In the genomic region with DNA sequence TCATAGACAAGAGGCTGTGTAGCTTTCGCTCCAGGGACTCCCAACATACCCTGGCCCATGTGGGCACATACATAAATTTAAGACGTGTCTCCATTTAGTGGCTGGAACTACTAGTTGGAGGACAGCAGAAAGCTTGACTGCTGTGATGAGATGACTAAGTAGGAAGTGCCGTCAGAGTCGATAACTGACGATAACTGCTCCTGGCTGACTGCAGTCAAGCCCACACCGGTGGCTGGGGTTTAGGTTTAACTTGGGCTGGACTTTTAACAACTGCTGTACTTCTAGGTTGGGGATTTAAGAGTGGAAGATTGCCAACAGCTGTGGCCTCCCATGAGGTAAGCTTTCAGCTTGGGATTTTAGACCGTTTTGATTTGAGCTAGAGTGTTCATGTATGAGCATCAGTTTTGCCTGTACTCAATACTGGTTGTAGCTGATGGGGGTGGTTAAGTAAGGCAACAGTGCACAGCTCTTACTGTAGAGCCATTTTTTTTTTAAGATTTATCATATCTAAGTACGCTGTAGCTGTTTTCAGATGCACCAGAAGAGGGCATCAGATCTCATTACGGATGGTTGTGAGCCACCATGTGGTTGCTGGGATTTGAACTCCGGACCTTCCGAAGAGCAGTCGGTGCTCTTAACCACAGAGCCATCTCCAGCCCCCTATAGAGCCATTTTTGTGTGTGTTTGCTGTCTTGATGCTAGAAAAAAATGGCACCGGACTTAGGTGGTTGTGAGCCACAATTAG, we compare ENCODE assay signal across 8 mouse cellular contexts. TPM values are rescaled to one million over a fixed set of nuclear protein-coding genes. Genes with fewer than 3 reads are reported as not detected.
A peak's percentile ranks its signal among the peaks of the same experiment; 100 is the strongest.
DNase-seq lines count a peak whose midpoint lies in the region; ATAC-seq and TF ChIP-seq lines count a peak whose summit lies in the region.

No protein-coding gene starts in this region.

- no peak for TF ChIP-seq POLR2A in brain, embryonic 14.5 days (IDR thresholded peaks at IDR 0.05; ENCODE audit: borderline replicate concordance, extremely low read depth, insufficient read depth, insufficient read length, poor library complexity, severe bottlenecking)

- no peaks in the 10 kb centered on the region for H3K27me3 ChIP-seq in neural tube, embryonic 11.5 days (ENCODE audit: control insufficient read depth, insufficient read depth, low read length)
- H3K27me3 ChIP-seq in forebrain, postnatal 0 days (ENCODE audit: insufficient read depth, low read length) = no peaks in the 10 kb centered on the region
- H3K27me3 ChIP-seq in megakaryocyte, embryonic 14.5 days (replicated peaks) = no peaks in the 10 kb centered on the region

- peak overlapping the region; percentile 84 for H3K4me3 ChIP-seq in neural tube, embryonic 11.5 days (ENCODE audit: low read depth, low read length)
- H3K4me3 ChIP-seq in forebrain, postnatal 0 days (ENCODE audit: low read depth, low read length) = peak overlapping the region; percentile 77
- H3K4me3 ChIP-seq in megakaryocyte, embryonic 14.5 days (replicated peaks) = peak overlapping the region; percentile 97

- 0% methylated on average over 13 of the region's 13 CpGs for WGBS in neural tube, embryonic 11.5 days
- under 1% methylated on average over 13 of the region's 13 CpGs for WGBS in forebrain, postnatal 0 days

- H3K4me2 ChIP-seq in neural tube, embryonic 11.5 days (ENCODE audit: low read depth) = peak overlapping the region; percentile 74
- H3K4me2 ChIP-seq in forebrain, postnatal 0 days (ENCODE audit: low read depth) = peak overlapping the region; percentile 60

- peak; percentile 26 for DNase-seq in neural tube, embryonic 11.5 days (ENCODE audit: low spot score)
- DNase-seq in neural tube, embryonic 10.5 days (ENCODE audit: extremely low spot score, low spot score) = no peak
- DNase-seq in brain, embryonic 14.5 days (ENCODE audit: low read depth) = peak; percentile 56
- no peak for DNase-seq in forebrain, postnatal 0 days
- DNase-seq in kidney, adult 9 months = peak; percentile 63
- DNase-seq in thymus, postnatal 14 days = peak; percentile 33
- no peak for DNase-seq in right cerebral cortex, postnatal 4 days

- H3K9ac ChIP-seq in neural tube, embryonic 11.5 days (ENCODE audit: low read length) = peak overlapping the region; percentile 96
- H3K9ac ChIP-seq in forebrain, postnatal 0 days = peak overlapping the region; percentile 93

- H3K4me1 ChIP-seq in neural tube, embryonic 11.5 days (ENCODE audit: control insufficient read depth, insufficient read depth, low read length) = peaks cover 22% of the 10 kb centered on the region
- H3K4me1 ChIP-seq in forebrain, postnatal 0 days (ENCODE audit: insufficient read depth) = peaks cover 26% of the 10 kb centered on the region
- H3K4me1 ChIP-seq in megakaryocyte, embryonic 14.5 days = peaks cover 54% of the 10 kb centered on the region

- no peak for ATAC-seq in neural tube, embryonic 11.5 days (ENCODE audit: insufficient read depth, low FRiP score, low TSS enrichment)
- no peak for ATAC-seq in forebrain, postnatal 0 days

- no peaks in the 10 kb centered on the region for H3K9me3 ChIP-seq in neural tube, embryonic 11.5 days (ENCODE audit: control insufficient read depth, low read length)
- H3K9me3 ChIP-seq in forebrain, postnatal 0 days (ENCODE audit: low read length) = no peaks in the 10 kb centered on the region
- H3K9me3 ChIP-seq in megakaryocyte, embryonic 14.5 days = no peaks in the 10 kb centered on the region

- H3K36me3 ChIP-seq in neural tube, embryonic 11.5 days (ENCODE audit: control insufficient read depth, insufficient read depth, low read length) = peaks cover 11% of the 10 kb centered on the region
- peaks cover 45% of the 10 kb centered on the region for H3K36me3 ChIP-seq in forebrain, postnatal 0 days (ENCODE audit: insufficient read depth)
- peaks cover 77% of the 10 kb centered on the region for H3K36me3 ChIP-seq in megakaryocyte, embryonic 14.5 days (replicated peaks; ENCODE audit: low read length)

- no peak for TF ChIP-seq CTCF in brain, embryonic 14.5 days (IDR thresholded peaks at IDR 0.05; ENCODE audit: borderline replicate concordance, extremely low read depth, insufficient read depth, insufficient read length)
- peak; percentile 53 for TF ChIP-seq CTCF in forebrain, postnatal 0 days (IDR thresholded peaks at IDR 0.05; ENCODE audit: low read depth)

- peak overlapping the region; percentile 81 for H3K27ac ChIP-seq in neural tube, embryonic 11.5 days (ENCODE audit: low read depth, low read length)
- H3K27ac ChIP-seq in forebrain, postnatal 0 days (ENCODE audit: low read depth, low read length) = peak overlapping the region; percentile 94

RNA-seq across cellular contexts. Expression of a gene that starts 29.2 kb away (rescaled TPM):
- polyA plus RNA-seq in neural tube, embryonic 11.5 days (2014; fragmentation: Nextera tagmentation; extraction: Ambion mirVana) = 10.0 and 11.7 TPM in 2 replicates
- 20.5 and 26.3 TPM in 2 replicates for polyA plus RNA-seq in brain, embryonic 14.5 days (2012; rRNA removed)
- 38.1 and 46.6 TPM in 2 replicates for total RNA-seq in forebrain, postnatal 0 days (2014; rRNA removed)
- 21.6 and 26.2 TPM in 2 replicates for polyA plus RNA-seq in forebrain, postnatal 0 days (2015; fragmentation: Nextera tagmentation; extraction: Ambion mirVana)
- 11.2 and 11.9 TPM in 2 replicates for polyA plus RNA-seq in megakaryocyte, embryonic 14.5 days (2012; ENCODE audit: insufficient read depth, low replicate concordance)

RNA-seq across cellular contexts. Expression of a gene that starts 44.8 kb away (rescaled TPM):
- polyA plus RNA-seq in neural tube, embryonic 11.5 days (2014; fragmentation: Nextera tagmentation; extraction: Ambion mirVana) = 12.3 and 13.6 TPM in 2 replicates
- polyA plus RNA-seq in brain, embryonic 14.5 days (2012; rRNA removed) = 19.9 and 23.4 TPM in 2 replicates
- total RNA-seq in forebrain, postnatal 0 days (2014; rRNA removed) = 13.2 and 18.1 TPM in 2 replicates
- 6.5 and 7.1 TPM in 2 replicates for polyA plus RNA-seq in forebrain, postnatal 0 days (2015; fragmentation: Nextera tagmentation; extraction: Ambion mirVana)
- polyA plus RNA-seq in megakaryocyte, embryonic 14.5 days (2012; ENCODE audit: insufficient read depth, low replicate concordance) = 4.6 and 8.6 TPM in 2 replicates

RNA-seq across cellular contexts. Expression of a gene that starts 45.0 kb away (rescaled TPM):
- polyA plus RNA-seq in neural tube, embryonic 11.5 days (2014; fragmentation: Nextera tagmentation; extraction: Ambion mirVana) = 39.5 and 47.0 TPM in 2 replicates
- 29.0 and 35.4 TPM in 2 replicates for polyA plus RNA-seq in brain, embryonic 14.5 days (2012; rRNA removed)
- 22.6 and 37.0 TPM in 2 replicates for total RNA-seq in forebrain, postnatal 0 days (2014; rRNA removed)
- 22.4 and 23.3 TPM in 2 replicates for polyA plus RNA-seq in forebrain, postnatal 0 days (2015; fragmentation: Nextera tagmentation; extraction: Ambion mirVana)
- polyA plus RNA-seq in megakaryocyte, embryonic 14.5 days (2012; ENCODE audit: insufficient read depth, low replicate concordance) = 19.9 and 26.5 TPM in 2 replicates

RNA-seq across cellular contexts. Expression of a gene that starts 52.5 kb away (rescaled TPM):
- 3,903 and 3,916 TPM in 2 replicates for polyA plus RNA-seq in neural tube, embryonic 11.5 days (2014; fragmentation: Nextera tagmentation; extraction: Ambion mirVana)
- 4,191 and 5,062 TPM in 2 replicates for polyA plus RNA-seq in brain, embryonic 14.5 days (2012; rRNA removed)
- 1,115 and 1,190 TPM in 2 replicates for total RNA-seq in forebrain, postnatal 0 days (2014; rRNA removed)
- 4,663 and 5,112 TPM in 2 replicates for polyA plus RNA-seq in forebrain, postnatal 0 days (2015; fragmentation: Nextera tagmentation; extraction: Ambion mirVana)
- 1,084 and 1,175 TPM in 2 replicates for polyA plus RNA-seq in megakaryocyte, embryonic 14.5 days (2012; ENCODE audit: insufficient read depth, low replicate concordance)

Comparison
In these comparisons a context has a peak if more than half of its experiments do, and no peak if none do; other contexts are left out.
1. DNase-seq: peak in neural tube, embryonic 11.5 days (single experiment), brain, embryonic 14.5 days (single experiment), kidney, adult 9 months (single experiment) and thymus, postnatal 14 days (single experiment); none in neural tube, embryonic 10.5 days (single experiment), forebrain, postnatal 0 days (single experiment) and right cerebral cortex, postnatal 4 days (single experiment).
2. Peak in every context shown above with its lines, with median percentiles within 50 percentile points of each other: H3K4me3 ChIP-seq.